ENCODE assay signal across 15 mouse cellular contexts in genomic region chr1:31932061-31932460, GRCm38 (mm10).
"Had no signal": no experiment of that assay in that cellular context is flagged by ENCODE, and none has a peak within 500 bp of the region (broad histone marks: within the 10 kb centered on the region; RNA-seq: fewer than 3 reads in every experiment).

No protein-coding gene starts in this region.

- DNase-seq: retina, postnatal 1 day; right cerebral cortex, adult 18-20 months; right cerebral cortex, postnatal 14 days; right cerebral cortex, postnatal 25 days; right cerebral cortex, postnatal 4 days; spleen, adult 18-20 months; thymus, adult 18-20 months; thymus, postnatal 14 days; thymus, postnatal 25 days; thymus, postnatal 36 days; thymus, postnatal 4 days had no signal

- H3K27ac ChIP-seq: neural tube, embryonic 13.5 days; neural tube, embryonic 15.5 days; stomach, embryonic 15.5 days; stomach, postnatal 0 days had no signal

- H3K4me3 ChIP-seq: neural tube, embryonic 13.5 days; neural tube, embryonic 15.5 days; stomach, embryonic 15.5 days had no signal

- H3K27me3 ChIP-seq: neural tube, embryonic 13.5 days; neural tube, embryonic 15.5 days; stomach, embryonic 15.5 days had no signal

- H3K9me3 ChIP-seq: stomach, embryonic 15.5 days had no signal

- H3K9ac ChIP-seq: neural tube, embryonic 13.5 days; neural tube, embryonic 15.5 days; stomach, embryonic 15.5 days had no signal

- H3K4me1 ChIP-seq: neural tube, embryonic 13.5 days; neural tube, embryonic 15.5 days; stomach, embryonic 15.5 days had no signal

- H3K36me3 ChIP-seq: neural tube, embryonic 13.5 days; neural tube, embryonic 15.5 days; stomach, embryonic 15.5 days had no signal
